Mouse (Mus musculus) ovary, postnatal 14 days (tissue): Measurements from ENCODE around the gene Hist2h2aa1.
"Not testable (repeated sequence)": the region's sequence is repeated elsewhere in the genome, so short reads cannot be mapped to it uniquely, and the experiment has no call there.

Experiments used
- DNase-seq: peaks from one replicate; pipeline ENCODE4 v3.0.0; 2022; ENCODE audit warnings: low spot score

Hist2h2aa1 gene

GRCm38 (mm10) chr3:96280660-96281059 lies 35.4 kb downstream of the Hist2h2aa1 start:
- no peak for DNase-seq

DNA sequence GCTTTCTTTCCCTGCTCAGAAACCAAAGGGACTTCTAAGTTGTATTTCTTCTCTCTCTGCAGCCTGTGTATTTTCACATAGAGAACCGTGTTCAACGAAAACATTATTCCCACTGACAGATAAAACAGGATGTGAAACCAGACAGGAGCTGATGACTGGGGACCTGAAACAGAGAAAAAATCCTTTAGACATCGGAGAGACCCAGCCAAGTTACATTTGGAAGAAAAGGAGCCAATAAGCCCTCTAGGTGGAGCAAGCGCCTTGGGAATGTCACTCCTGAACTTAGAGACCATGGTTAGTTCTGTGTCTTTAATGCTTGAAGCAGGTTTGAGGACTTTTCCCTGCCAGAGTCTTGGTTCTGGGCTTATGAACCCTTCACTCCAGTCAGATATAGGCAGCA lies 39.2 kb downstream of the Hist2h2aa1 start:
- DNase-seq, result no peak

- not testable (repeated sequence) for DNase-seq
Measured at GRCm38 (mm10) chr3:96287334-96287733, 42.0 kb downstream of the Hist2h2aa1 start.

DNA sequence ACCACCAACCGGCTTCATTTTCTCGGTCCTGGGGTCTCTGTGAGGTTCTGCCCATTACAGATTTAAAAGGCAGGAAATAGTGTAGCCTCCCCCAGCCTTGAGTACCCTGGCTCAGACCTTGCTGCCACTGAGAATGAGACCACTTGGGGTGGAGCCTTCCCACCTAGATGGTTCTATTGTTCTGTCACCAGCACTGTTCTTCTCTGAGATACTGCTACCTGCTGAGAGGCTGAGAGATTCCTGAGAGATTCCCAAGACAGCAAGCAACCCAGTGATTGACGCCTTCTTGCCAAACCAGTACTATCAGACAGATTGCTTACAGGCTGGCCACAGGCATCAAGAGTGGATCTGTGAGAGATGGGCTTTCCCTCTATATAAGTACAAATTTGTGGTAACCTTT lies 43.9 kb downstream of the Hist2h2aa1 start:
- DNase-seq, result no peak

GRCm38 (mm10) chr3:96290727-96291126 lies 45.4 kb downstream of the Hist2h2aa1 start:
- DNase-seq, result not testable (repeated sequence)

DNA sequence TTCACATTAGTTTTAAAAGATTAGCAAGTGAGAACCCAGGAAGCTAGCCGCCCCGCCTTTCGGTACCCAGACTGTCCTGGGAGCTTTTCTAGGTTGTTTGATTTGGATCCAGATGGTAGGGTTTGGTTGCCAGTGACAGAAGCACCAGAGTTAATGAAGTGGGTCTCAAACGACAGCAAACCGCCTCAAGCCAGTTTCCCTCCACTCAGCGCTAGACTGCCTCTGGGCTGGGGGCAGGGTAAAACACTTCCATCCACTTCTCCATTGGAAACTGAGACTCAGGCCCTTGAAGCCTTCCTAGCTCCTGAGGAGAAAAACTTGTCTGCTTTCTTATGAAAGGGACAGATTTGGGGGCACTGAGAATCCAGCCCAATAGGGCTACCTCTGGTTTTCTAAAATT lies 47.3 kb downstream of the Hist2h2aa1 start:
- no peak for DNase-seq

- DNase-seq, result no peak
Measured at GRCm38 (mm10) chr3:96293368-96293767, 48.1 kb downstream of the Hist2h2aa1 start.

GRCm38 (mm10) chr3:96293787-96294186 lies 48.5 kb downstream of the Hist2h2aa1 start, which contains the start of gene Fcgr1:
Gene Fcgr1 (minus strand): TSS chr3:96293969.
- DNase-seq, result no peak
